Mouse (Mus musculus): ENCODE measurements around the gene Sbno2. TPM values are rescaled to one million over a fixed set of nuclear protein-coding genes. Genes with fewer than 3 reads are reported as not detected.

Gene Sbno2
- 8.3 and 13.9 TPM in 2 replicates for polyA plus RNA-seq (2015; fragmentation: Nextera tagmentation; extraction: Ambion mirVana)

DNA sequence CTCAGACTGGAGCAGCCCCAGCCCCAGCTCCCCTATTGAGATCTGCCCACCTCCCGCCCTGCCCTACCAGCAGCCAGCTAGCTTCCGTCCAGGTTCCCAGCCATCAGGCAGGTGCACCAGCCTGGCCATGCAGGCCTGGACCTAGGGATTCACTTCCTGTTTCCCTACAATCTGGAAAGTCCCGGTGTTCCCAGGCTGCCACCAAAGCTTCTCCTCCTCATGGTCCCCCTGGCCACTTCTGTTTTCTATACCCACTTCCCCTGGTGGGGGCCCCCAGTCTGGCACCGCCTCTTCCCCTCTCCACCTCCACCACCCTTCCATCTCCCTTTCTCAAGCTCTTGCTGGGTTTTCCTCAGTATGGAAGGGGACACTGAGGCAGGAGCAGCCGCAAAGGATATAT is at the start of gene Sbno2:
Gene Sbno2 (minus strand): TSS at position 112 of the 400 bp plus-strand sequence.
- Histone ChIP-seq H3K4me1 (replicated peaks) (peaks cover 20% of the 10 kb centered on the region), H3K9ac (no peak within 1 kb of the TSS; the same call in 1 of the 2 replicates), H3K4me3 (no peak within 1 kb of the TSS), H3K36me3 (no peaks in the 10 kb centered on the region), H3K9me3 (replicated peaks) (no peaks in the 10 kb centered on the region), H3K27ac (0 out of 2 replicates have a peak within 1 kb of the TSS, but pooled peaks have one; percentile 16), H3K4me2 (no peak within 1 kb of the TSS), H3K27me3 (no peaks in the 10 kb centered on the region)
- 68% methylated on average over 5 of the region's 5 CpGs for WGBS
- no peak for ATAC-seq (replicated peaks; ENCODE audit: insufficient number of reproducible peaks, insufficient read depth, low FRiP score, low read depth)

- no peak overlapping the region for H3K4me2 ChIP-seq
- 89% methylated on average over 7 of the region's 7 CpGs for WGBS
- no peak overlapping the region for H3K4me3 ChIP-seq
- peaks cover 79% of the 10 kb centered on the region for H3K4me1 ChIP-seq (replicated peaks)
- no peak for ATAC-seq (replicated peaks; ENCODE audit: insufficient number of reproducible peaks, insufficient read depth, low FRiP score, low read depth)
- no peaks in the 10 kb centered on the region for H3K27me3 ChIP-seq
- 0 out of 2 replicates have a peak overlapping the region, but pooled peaks have one; percentile 18 for H3K27ac ChIP-seq
- H3K9me3 ChIP-seq (replicated peaks), result no peaks in the 10 kb centered on the region
- peaks cover 53% of the 10 kb centered on the region for H3K36me3 ChIP-seq
- peak overlapping the region; percentile 82; the same call in 1 of the 2 replicates for H3K9ac ChIP-seq
Measured at GRCm38 (mm10) chr10:80154384-80154783, 49.0 kb upstream of the Sbno2 start.

- Histone ChIP-seq H3K27ac (peak overlapping the region; percentile 100), H3K36me3 (peaks cover 53% of the 10 kb centered on the region), H3K9ac (peak overlapping the region; percentile 82; the same call in 1 of the 2 replicates), H3K9me3 (replicated peaks) (no peaks in the 10 kb centered on the region), H3K4me3 (no peak overlapping the region), H3K4me2 (no peak overlapping the region), H3K27me3 (no peaks in the 10 kb centered on the region), H3K4me1 (replicated peaks) (peaks cover 73% of the 10 kb centered on the region)
- WGBS, result 82% methylated on average over 19 of the region's 19 CpGs
- ATAC-seq (replicated peaks; ENCODE audit: insufficient number of reproducible peaks, insufficient read depth, low FRiP score, low read depth), result no peak
Measured at GRCm38 (mm10) chr10:80153713-80154112, 48.3 kb upstream of the Sbno2 start.

- peak overlapping the region; percentile 100 for H3K27ac ChIP-seq
- H3K36me3 ChIP-seq, result peaks cover 53% of the 10 kb centered on the region
- no peak for ATAC-seq (replicated peaks; ENCODE audit: insufficient number of reproducible peaks, insufficient read depth, low FRiP score, low read depth)
- WGBS, result 36% methylated on average over 3 of the region's 3 CpGs
- peaks cover 65% of the 10 kb centered on the region for H3K4me1 ChIP-seq (replicated peaks)
- H3K4me2 ChIP-seq, result peak overlapping the region; percentile 80
- peak overlapping the region; percentile 76 for H3K4me3 ChIP-seq
- H3K27me3 ChIP-seq, result no peaks in the 10 kb centered on the region
- peak overlapping the region; percentile 82 for H3K9ac ChIP-seq
- H3K9me3 ChIP-seq (replicated peaks), result no peaks in the 10 kb centered on the region
Measured at GRCm38 (mm10) chr10:80152873-80153260, 47.5 kb upstream of the Sbno2 start.

GRCm38 (mm10) chr10:80152071-80152872 is 46.9 kb upstream of the Sbno2 start:
- peaks cover 66% of the 10 kb centered on the region for H3K4me1 ChIP-seq (replicated peaks)
- no peaks in the 10 kb centered on the region for H3K27me3 ChIP-seq
- WGBS, result 8% methylated on average over 15 of the region's 15 CpGs
- H3K27ac ChIP-seq, result peak overlapping the region; percentile 100
- peak overlapping the region; percentile 80 for H3K4me2 ChIP-seq
- peak overlapping the region; percentile 76 for H3K4me3 ChIP-seq
- H3K9ac ChIP-seq, result peak overlapping the region; percentile 82
- H3K36me3 ChIP-seq, result peaks cover 50% of the 10 kb centered on the region
- no peak for ATAC-seq (replicated peaks; ENCODE audit: insufficient number of reproducible peaks, insufficient read depth, low FRiP score, low read depth)
- no peaks in the 10 kb centered on the region for H3K9me3 ChIP-seq (replicated peaks)

GRCm38 (mm10) chr10:80151211-80152034 is 46.1 kb upstream of the Sbno2 start:
- Histone ChIP-seq H3K9me3 (replicated peaks) (no peaks in the 10 kb centered on the region), H3K27me3 (no peaks in the 10 kb centered on the region), H3K9ac (peak overlapping the region; percentile 82), H3K4me3 (peak overlapping the region; percentile 76), H3K4me1 (replicated peaks) (peaks cover 66% of the 10 kb centered on the region), H3K27ac (peak overlapping the region; percentile 100), H3K36me3 (peaks cover 43% of the 10 kb centered on the region), H3K4me2 (peak overlapping the region; percentile 80)
- WGBS, result under 1% methylated on average over 26 of the region's 26 CpGs
- no peak for ATAC-seq (replicated peaks; ENCODE audit: insufficient number of reproducible peaks, insufficient read depth, low FRiP score, low read depth)

- Histone ChIP-seq H3K9me3 (replicated peaks) (no peaks in the 10 kb centered on the region), H3K27me3 (no peaks in the 10 kb centered on the region), H3K27ac (peak overlapping the region; percentile 100), H3K4me2 (peak overlapping the region; percentile 80), H3K4me1 (replicated peaks) (peaks cover 66% of the 10 kb centered on the region), H3K36me3 (peaks cover 42% of the 10 kb centered on the region), H3K9ac (peak overlapping the region; percentile 82), H3K4me3 (peak overlapping the region; percentile 76)
- no peak for ATAC-seq (replicated peaks; ENCODE audit: insufficient number of reproducible peaks, insufficient read depth, low FRiP score, low read depth)
- under 1% methylated on average over 42 of the region's 71 CpGs for WGBS
Measured at GRCm38 (mm10) chr10:80150226-80151210, 45.1 kb upstream of the Sbno2 start.

- Histone ChIP-seq H3K36me3 (peaks cover 42% of the 10 kb centered on the region), H3K4me1 (replicated peaks) (peaks cover 66% of the 10 kb centered on the region), H3K4me3 (peak overlapping the region; percentile 76)
Measured at GRCm38 (mm10) chr10:80149291-80150225, 44.2 kb upstream of the Sbno2 start.

GRCm38 (mm10) chr10:80148610-80149290 is 43.4 kb upstream of the Sbno2 start:
- Histone ChIP-seq H3K4me3 (peak overlapping the region; percentile 76), H3K36me3 (peaks cover 42% of the 10 kb centered on the region), H3K9ac (peak overlapping the region; percentile 86), H3K4me1 (replicated peaks) (peaks cover 66% of the 10 kb centered on the region), H3K27me3 (no peaks in the 10 kb centered on the region), H3K27ac (peak overlapping the region; percentile 100), H3K9me3 (replicated peaks) (no peaks in the 10 kb centered on the region), H3K4me2 (peak overlapping the region; percentile 80)
- ATAC-seq (replicated peaks; ENCODE audit: insufficient number of reproducible peaks, insufficient read depth, low FRiP score, low read depth), result peak; percentile 50
- under 1% methylated on average over 57 of the region's 57 CpGs for WGBS

More at GRCm38 (mm10) chr10:80149291-80150225, 44.2 kb upstream of the Sbno2 start:
- ATAC-seq (replicated peaks; ENCODE audit: insufficient number of reproducible peaks, insufficient read depth, low FRiP score, low read depth), result peak; percentile 82
- peak overlapping the region; percentile 100 for H3K27ac ChIP-seq
- peak overlapping the region; percentile 80 for H3K4me2 ChIP-seq
- H3K27me3 ChIP-seq, result no peaks in the 10 kb centered on the region
- H3K9me3 ChIP-seq (replicated peaks), result no peaks in the 10 kb centered on the region
- WGBS, result under 1% methylated on average over 79 of the region's 88 CpGs
- H3K9ac ChIP-seq, result peak overlapping the region; percentile 86
